Mouse (Mus musculus): ENCODE data around the gene Myl6. TPM values are rescaled to one million over a fixed set of nuclear protein-coding genes. Genes with fewer than 3 reads are reported as not detected.

The Myl6 gene
- 100 to 1,000 TPM; 816 to 933 TPM for total RNA-seq (2021)
- long read RNA-seq, experiment 1, transcript Myl6-202 (5 exons, 1,668 nt): minor isoform, 7 of 169 reads
- long read RNA-seq, experiment 1, transcript Myl6-201 (6 exons, 665 nt): minor isoform, 42 of 169 reads
- long read RNA-seq, experiment 1, transcript Myl6-209 (1 exons, 3,040 nt): minor isoform, 5 of 169 reads
- long read RNA-seq, experiment 1, transcript Myl6-206 (7 exons, 691 nt): major isoform, 87 of 169 reads
- long read RNA-seq, experiment 1, partial matches to known transcripts: 15 of 169 reads
- long read RNA-seq, experiment 1, other reads (novel, unspliced or antisense): 11 of 169 reads
- long read RNA-seq, experiment 2, transcript Myl6-201 (6 exons, 665 nt): minor isoform, 153 of 529 reads
- long read RNA-seq, experiment 2, transcript Myl6-206 (7 exons, 691 nt): major isoform, 301 of 529 reads
- long read RNA-seq, experiment 2, transcript Myl6-209 (1 exons, 3,040 nt): minor isoform, 14 of 529 reads
- long read RNA-seq, experiment 2, partial matches to known transcripts: 40 of 529 reads
- long read RNA-seq, experiment 2, other reads (novel, unspliced or antisense): 11 of 529 reads

GRCm38 (mm10) chr10:128493695-128494666 lies at the start of gene Myl6:
Myl6 (minus strand) TSS chr10:128494145.
- DNase-seq (ENCODE audit: low spot score in 2 of 2): peak; percentile 95 to 97

GRCm38 (mm10) chr10:128543100-128543499 lies 49.2 kb upstream of the Myl6 start:
- no peak for DNase-seq (ENCODE audit: low spot score in 2 of 2)

GRCm38 (mm10) chr10:128538340-128538870 lies 44.5 kb upstream of the Myl6 start:
- no peak for DNase-seq (ENCODE audit: low spot score in 2 of 2)

- peak; percentile 81 for DNase-seq (ENCODE audit: low spot score in 2 of 2)
Observed at GRCm38 (mm10) chr10:128536266-128536940, 42.5 kb upstream of the Myl6 start.

- no peak for DNase-seq (ENCODE audit: low spot score in 2 of 2)
Observed at GRCm38 (mm10) chr10:128535624-128536265, 41.8 kb upstream of the Myl6 start.

GRCm38 (mm10) chr10:128535206-128535605 lies 41.3 kb upstream of the Myl6 start:
- no peak for DNase-seq (ENCODE audit: low spot score in 2 of 2)

- no peak for DNase-seq (ENCODE audit: low spot score in 2 of 2)
Observed at GRCm38 (mm10) chr10:128526366-128527356, 32.7 kb upstream of the Myl6 start.

- peak; percentile 81 to 88 for DNase-seq (ENCODE audit: low spot score in 2 of 2)
Observed at GRCm38 (mm10) chr10:128525671-128526308, 31.8 kb upstream of the Myl6 start, which contains the start of gene Esyt1. Esyt1 (minus strand) TSS chr10:128525871.

GRCm38 (mm10) chr10:128524732-128525662 lies 31.1 kb upstream of the Myl6 start:
- DNase-seq (ENCODE audit: low spot score in 2 of 2): peak; percentile 27 to 48

- no peak for DNase-seq (ENCODE audit: low spot score in 2 of 2)
Observed at GRCm38 (mm10) chr10:128524111-128524731, 30.3 kb upstream of the Myl6 start.

- no peak for DNase-seq (ENCODE audit: low spot score in 2 of 2)
Observed at GRCm38 (mm10) chr10:128522351-128522750, 28.4 kb upstream of the Myl6 start.

- no peak for DNase-seq (ENCODE audit: low spot score in 2 of 2)
Observed at GRCm38 (mm10) chr10:128520591-128520990, 26.6 kb upstream of the Myl6 start.

- peak; percentile 48 to 62 for DNase-seq (ENCODE audit: low spot score in 2 of 2)
Observed at GRCm38 (mm10) chr10:128518833-128519232, 24.9 kb upstream of the Myl6 start.

GRCm38 (mm10) chr10:128516677-128517076 lies 22.7 kb upstream of the Myl6 start:
- DNase-seq (ENCODE audit: low spot score in 2 of 2): no peak

- no peak for DNase-seq (ENCODE audit: low spot score in 2 of 2)
Observed at GRCm38 (mm10) chr10:128516029-128516428, 22.1 kb upstream of the Myl6 start.

GRCm38 (mm10) chr10:128515044-128515443 lies 21.1 kb upstream of the Myl6 start:
- DNase-seq (ENCODE audit: low spot score in 2 of 2): no peak

GRCm38 (mm10) chr10:128511761-128512160 lies 17.8 kb upstream of the Myl6 start:
- no peak for DNase-seq (ENCODE audit: low spot score in 2 of 2)

Data from adrenal gland, adult 18-20 months (tissue).